Comparison of ENCODE assay signal across 8 mouse cellular contexts in the genomic region with DNA sequence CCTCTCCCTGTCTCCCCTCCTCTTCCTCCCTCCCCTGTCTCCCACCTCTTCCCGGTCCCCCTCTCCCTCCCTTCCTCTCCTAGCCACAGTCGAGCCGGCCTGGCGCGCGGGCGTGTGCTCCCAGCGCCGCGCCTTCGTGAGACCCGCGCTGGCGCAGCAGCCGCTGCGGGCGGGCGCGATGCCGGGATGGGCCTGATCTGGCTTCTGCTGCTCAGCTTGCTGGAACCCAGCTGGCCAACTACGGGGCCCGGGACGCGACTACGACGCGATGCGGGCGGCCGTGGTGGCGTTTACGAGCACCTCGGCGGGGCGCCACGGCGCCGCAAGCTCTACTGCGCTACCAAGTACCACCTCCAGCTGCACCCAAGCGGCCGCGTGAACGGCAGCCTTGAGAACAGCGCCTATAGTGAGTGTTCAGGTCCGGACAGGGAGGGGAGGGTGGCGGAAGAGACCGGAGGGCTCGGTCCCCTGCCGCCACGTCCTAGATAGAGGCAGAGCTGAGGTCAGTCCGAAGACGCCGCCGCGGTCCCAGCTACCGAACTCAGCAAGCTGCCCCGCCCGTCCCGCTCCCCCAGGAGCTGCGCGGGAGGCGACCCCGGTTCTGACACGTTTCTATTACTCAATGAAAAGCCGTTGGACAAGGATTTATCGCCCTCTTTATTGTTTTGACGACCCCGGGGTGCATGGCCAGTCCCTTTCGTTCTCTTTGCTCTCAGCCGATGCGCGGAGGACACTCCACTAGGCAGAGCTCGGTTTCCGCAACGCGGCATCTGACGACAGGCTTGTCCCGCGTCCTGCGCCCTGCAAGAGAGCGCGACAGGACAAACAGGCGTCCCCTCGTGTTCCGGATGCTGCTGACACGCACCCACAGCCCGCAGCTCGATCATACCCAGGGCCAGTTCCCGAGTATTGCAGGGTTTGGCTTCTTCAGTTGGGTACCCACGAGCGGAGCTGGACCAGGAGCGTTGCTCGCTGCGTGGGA. TPM values are rescaled to one million over a fixed set of nuclear protein-coding genes. Genes with fewer than 3 reads are reported as not detected.
DNase-seq lines count a peak whose midpoint lies in the region; ATAC-seq and TF ChIP-seq lines count a peak whose summit lies in the region.

No protein-coding gene starts in this region.

- no peaks in the 10 kb centered on the region for H3K36me3 ChIP-seq in lung, embryonic 14.5 days (ENCODE audit: insufficient read depth)
- no peaks in the 10 kb centered on the region for H3K36me3 ChIP-seq in hindbrain, embryonic 14.5 days (replicated peaks; ENCODE audit: control insufficient read depth, insufficient read depth)
- no peaks in the 10 kb centered on the region for H3K36me3 ChIP-seq in midbrain, embryonic 14.5 days (ENCODE audit: control insufficient read depth, insufficient read depth, low read length)

- peak; percentile 55; the same call in 1 of the 2 replicates for ATAC-seq in lung, embryonic 14.5 days (ENCODE audit: insufficient read depth)
- ATAC-seq in hindbrain, embryonic 14.5 days (ENCODE audit: low FRiP score): peak; percentile 47; the same call in 1 of the 2 replicates
- ATAC-seq in midbrain, embryonic 14.5 days (ENCODE audit: low FRiP score, low TSS enrichment): no peak

- H3K9ac ChIP-seq in lung, embryonic 14.5 days: no peak overlapping the region
- peak overlapping the region; percentile 43 for H3K9ac ChIP-seq in hindbrain, embryonic 14.5 days
- peak overlapping the region; percentile 40; the same call in 1 of the 2 replicates for H3K9ac ChIP-seq in midbrain, embryonic 14.5 days (replicated peaks; ENCODE audit: low read length)

- under 1% methylated on average over 94 of the region's 94 CpGs for WGBS in lung, embryonic 14.5 days
- under 1% methylated on average over 94 of the region's 94 CpGs for WGBS in hindbrain, embryonic 14.5 days
- under 1% methylated on average over 94 of the region's 94 CpGs for WGBS in midbrain, embryonic 14.5 days

- DNase-seq in adrenal gland, postnatal 10 days: peak; percentile 17
- DNase-seq in adrenal gland, adult 8-10 months: no peak
- peak; percentile 67 for DNase-seq in lung, embryonic 14.5 days
- no peak for DNase-seq in lung, postnatal 36 days
- DNase-seq in hindbrain, embryonic 14.5 days (ENCODE audit: low spot score): peak; percentile 48
- peak; percentile 69 for DNase-seq in midbrain, embryonic 14.5 days
- DNase-seq in c-Kit-positive CD71-positive TER-119-positive erythroid progenitor cells, embryonic 14.5 days (ENCODE audit: low spot score): no peak
- DNase-seq in urinary bladder, postnatal 25 days (ENCODE audit: low spot score): no peak

- H3K4me2 ChIP-seq in lung, embryonic 14.5 days: peak overlapping the region; percentile 57
- H3K4me2 ChIP-seq in hindbrain, embryonic 14.5 days (replicated peaks): peak overlapping the region; percentile 65
- H3K4me2 ChIP-seq in midbrain, embryonic 14.5 days (ENCODE audit: low read length): peak overlapping the region; percentile 65

- H3K27ac ChIP-seq in lung, embryonic 14.5 days (ENCODE audit: low read depth): no peak overlapping the region
- peak overlapping the region; percentile 24; the same call in 1 of the 2 replicates for H3K27ac ChIP-seq in hindbrain, embryonic 14.5 days
- H3K27ac ChIP-seq in midbrain, embryonic 14.5 days (replicated peaks; ENCODE audit: low read depth, low read length): peak overlapping the region; percentile 20; the same call in 1 of the 2 replicates

- H3K4me3 ChIP-seq in lung, embryonic 14.5 days (ENCODE audit: low read depth, low read length): peak overlapping the region; percentile 31
- peak overlapping the region; percentile 44 for H3K4me3 ChIP-seq in hindbrain, embryonic 14.5 days (replicated peaks; ENCODE audit: low read length)
- peak overlapping the region; percentile 39 for H3K4me3 ChIP-seq in midbrain, embryonic 14.5 days (replicated peaks; ENCODE audit: low read depth, low read length)

- H3K27me3 ChIP-seq in lung, embryonic 14.5 days (ENCODE audit: insufficient read depth, low read length): peaks cover 67% of the 10 kb centered on the region
- peaks cover 55% of the 10 kb centered on the region for H3K27me3 ChIP-seq in hindbrain, embryonic 14.5 days (ENCODE audit: control insufficient read depth, insufficient read depth, low read length)
- H3K27me3 ChIP-seq in midbrain, embryonic 14.5 days (ENCODE audit: control insufficient read depth, insufficient read depth, low read length): peaks cover 65% of the 10 kb centered on the region

- H3K4me1 ChIP-seq in lung, embryonic 14.5 days (ENCODE audit: insufficient read depth): no peaks in the 10 kb centered on the region
- H3K4me1 ChIP-seq in hindbrain, embryonic 14.5 days (replicated peaks; ENCODE audit: control insufficient read depth, insufficient read depth, low read length): peaks cover 9% of the 10 kb centered on the region; the same call in 1 of the 2 replicates
- 0 out of 2 replicates have a peak, but pooled peaks cover 3% of the 10 kb centered on the region for H3K4me1 ChIP-seq in midbrain, embryonic 14.5 days (ENCODE audit: control insufficient read depth, insufficient read depth, low read length)

- 0 out of 2 replicates have a peak, but pooled peaks have one; percentile 1 for TF ChIP-seq CTCF in lung, embryonic 14.5 days (IDR thresholded peaks at IDR 0.05; ENCODE audit: low read depth)

- H3K9me3 ChIP-seq in lung, embryonic 14.5 days (ENCODE audit: low read depth, low read length): no peaks in the 10 kb centered on the region
- H3K9me3 ChIP-seq in hindbrain, embryonic 14.5 days (ENCODE audit: control insufficient read depth, low read length): no peaks in the 10 kb centered on the region
- no peaks in the 10 kb centered on the region for H3K9me3 ChIP-seq in midbrain, embryonic 14.5 days (ENCODE audit: control insufficient read depth, low read length)

RNA-seq across cellular contexts. Expression of gene Fgf3, which starts 0.9 kb away (rescaled TPM):
- under 1 TPM; 0.27 to 0.33 TPM for total RNA-seq in adrenal gland, postnatal 10 days (2021)
- total RNA-seq in adrenal gland, adult 8-10 months (2022): 1 to 10 TPM in 3 of 4 experiments, under 1 TPM in 1; 0.67 to 2.8 (median 2.0) TPM
- polyA plus RNA-seq in lung, embryonic 14.5 days (2014; fragmentation: Nextera tagmentation; extraction: Ambion mirVana): not detected in 2 replicates
- polyA plus RNA-seq in hindbrain, embryonic 14.5 days (2014; fragmentation: Nextera tagmentation; extraction: Ambion mirVana): 4.8 and 9.7 TPM in 2 replicates
- polyA plus RNA-seq in midbrain, embryonic 14.5 days (2014; fragmentation: Nextera tagmentation; extraction: Ambion mirVana): 16.7 and 22.6 TPM in 2 replicates

RNA-seq across cellular contexts. Expression of gene Fgf4, which starts 8.4 kb away (rescaled TPM):
- total RNA-seq in adrenal gland, postnatal 10 days (2021): not detected
- not detected for total RNA-seq in adrenal gland, adult 8-10 months (2022)
- not detected in 2 replicates for polyA plus RNA-seq in lung, embryonic 14.5 days (2014; fragmentation: Nextera tagmentation; extraction: Ambion mirVana)
- not detected in 2 replicates for polyA plus RNA-seq in hindbrain, embryonic 14.5 days (2014; fragmentation: Nextera tagmentation; extraction: Ambion mirVana)
- polyA plus RNA-seq in midbrain, embryonic 14.5 days (2014; fragmentation: Nextera tagmentation; extraction: Ambion mirVana): not detected in 2 replicates

RNA-seq across cellular contexts. Expression of gene Fgf15, which starts 57.5 kb away (rescaled TPM):
- not detected for total RNA-seq in adrenal gland, postnatal 10 days (2021)
- under 1 TPM in 3 of 4 experiments, not detected in 1; 0.31 to 0.46 (median 0.32) TPM for total RNA-seq in adrenal gland, adult 8-10 months (2022)
- not detected in 2 replicates for polyA plus RNA-seq in lung, embryonic 14.5 days (2014; fragmentation: Nextera tagmentation; extraction: Ambion mirVana)
- 13.7 and 18.5 TPM in 2 replicates for polyA plus RNA-seq in hindbrain, embryonic 14.5 days (2014; fragmentation: Nextera tagmentation; extraction: Ambion mirVana)
- 44.5 and 62.6 TPM in 2 replicates for polyA plus RNA-seq in midbrain, embryonic 14.5 days (2014; fragmentation: Nextera tagmentation; extraction: Ambion mirVana)

Comparison
In these comparisons a context has a peak if more than half of its experiments do, and no peak if none do; other contexts are left out.
1. DNase-seq: peak in adrenal gland, postnatal 10 days (single experiment), lung, embryonic 14.5 days (single experiment), hindbrain, embryonic 14.5 days (single experiment) and midbrain, embryonic 14.5 days (single experiment); none in adrenal gland, adult 8-10 months (single experiment), lung, postnatal 36 days (single experiment), c-Kit-positive CD71-positive TER-119-positive erythroid progenitor cells, embryonic 14.5 days (single experiment) and urinary bladder, postnatal 25 days (single experiment).
2. RNA of gene Fgf15, which starts 57.5 kb away (polyA plus RNA-seq): 44.5 to 62.6 TPM in midbrain, embryonic 14.5 days and 13.7 to 18.5 TPM in hindbrain, embryonic 14.5 days; not detected in lung, embryonic 14.5 days; every median in the first group is over 10 times any median in the second.
3. Peak in every context shown above with its lines, with median percentiles within 50 percentile points of each other: H3K4me2 ChIP-seq and H3K4me3 ChIP-seq.